Mouse (Mus musculus) midbrain, embryonic 14.5 days (tissue): ENCODE results near the gene Olfr710. TPM values are rescaled to one million over a fixed set of nuclear protein-coding genes. Genes with fewer than 3 reads are reported as not detected.

Experiments
- polyA plus RNA-seq: library from polyadenylated mRNA; unstranded; fragments of >200 nt; fragmentation: Nextera tagmentation; extraction: Ambion mirVana; gene quantifications from 2 replicates; pipeline ENCODE4 v1.2.1, GENCODE M21; 2014

Gene Olfr710
- polyA plus RNA-seq, 1 experiment from 2014 or later, result not detected

Other genes with a start within 250 kb of the Olfr710 start
- not detected in 2 replicates for gene Olfr695, start 231.9 kb downstream of the Olfr710 start, polyA plus RNA-seq
- not detected in 2 replicates for gene Olfr697, start 205.9 kb downstream of the Olfr710 start, polyA plus RNA-seq
- gene Olfr698, start 192.9 kb downstream of the Olfr710 start, polyA plus RNA-seq, result not detected in 2 replicates
- not detected in 2 replicates for gene Olfr699, start 155.1 kb downstream of the Olfr710 start, polyA plus RNA-seq
- gene Olfr700, start 139.5 kb downstream of the Olfr710 start, polyA plus RNA-seq, result not detected in 2 replicates
- gene Olfr701, start 134.2 kb downstream of the Olfr710 start, polyA plus RNA-seq, result not detected in 2 replicates
- not detected in 2 replicates for gene Olfr702, start 114.4 kb downstream of the Olfr710 start, polyA plus RNA-seq
- not detected in 2 replicates for gene Olfr703, start 105.0 kb downstream of the Olfr710 start, polyA plus RNA-seq
- gene Olfr704, start 85.1 kb downstream of the Olfr710 start, polyA plus RNA-seq, result not detected in 2 replicates
- not detected in 2 replicates for gene Olfr705, start 71.4 kb downstream of the Olfr710 start, polyA plus RNA-seq
- gene Olfr706, start 60.1 kb downstream of the Olfr710 start, polyA plus RNA-seq, result not detected in 2 replicates
- gene Olfr707, start 47.1 kb downstream of the Olfr710 start, polyA plus RNA-seq, result not detected in 2 replicates
- not detected in 2 replicates for gene Olfr1532-ps1, start 40.3 kb downstream of the Olfr710 start, polyA plus RNA-seq
- gene Olfr709-ps1, start 16.1 kb downstream of the Olfr710 start, polyA plus RNA-seq, result not detected in 2 replicates
- gene Olfr6, start 15.6 kb upstream of the Olfr710 start, polyA plus RNA-seq, result not detected in 2 replicates
- not detected in 2 replicates for gene Olfr711, start 27.1 kb upstream of the Olfr710 start, polyA plus RNA-seq
- not detected in 2 replicates for gene Olfr2, start 57.8 kb upstream of the Olfr710 start, polyA plus RNA-seq
- gene Olfr713, start 82.9 kb upstream of the Olfr710 start, polyA plus RNA-seq, result not detected in 2 replicates
- not detected in 2 replicates for gene Olfr714, start 122.7 kb upstream of the Olfr710 start, polyA plus RNA-seq
- gene Olfr17, start 144.9 kb upstream of the Olfr710 start, polyA plus RNA-seq, result not detected in 2 replicates
- gene Olfr715b, start 162.1 kb upstream of the Olfr710 start, polyA plus RNA-seq, result not detected in 2 replicates
- not detected in 2 replicates for gene Olfr715, start 182.8 kb upstream of the Olfr710 start, polyA plus RNA-seq
- not detected in 2 replicates for gene Olfr716, start 190.0 kb upstream of the Olfr710 start, polyA plus RNA-seq
- gene Nlrp14, start 218.7 kb upstream of the Olfr710 start, polyA plus RNA-seq, result not detected in 2 replicates